Mouse (Mus musculus) heart, postnatal 0 days (tissue): Measurements from ENCODE around the gene Elavl4. TPM values are rescaled to one million over a fixed set of nuclear protein-coding genes. Genes with fewer than 3 reads are reported as not detected.

Experiments used
- ATAC-seq: fragments of 200-750 bp; cut with Nextera tagmentation; 2 replicates; pipeline ENCODE4 v1.8.0; 2017; ENCODE audit warnings: low read depth, moderate number of reproducible peaks, moderate library complexity; ENCODE audit not compliant: insufficient read depth
- DNase-seq: peaks from one replicate; pipeline ENCODE4 v3.0.0-alpha.2; 2016; ENCODE audit warnings: low spot score
- H3K27ac ChIP-seq: fragments of 300-500 bp; sonication (generic); 2 replicates; pipeline ENCODE4 v1.5.1; 2014; ENCODE audit warnings: low read depth, mild to moderate bottlenecking
- H3K27me3 ChIP-seq: fragments of 300-500 bp; sonication (generic); 2 replicates; pipeline ENCODE4 v1.6.1; 2014; ENCODE audit warnings: low read length, mixed read lengths; ENCODE audit not compliant: control insufficient read depth, insufficient read depth
- H3K36me3 ChIP-seq: fragments of 300-500 bp; sonication (generic); replicated peaks from 2 replicates; pipeline ENCODE4 v1.6.1; 2014; ENCODE audit warnings: low read length, mixed read lengths; ENCODE audit not compliant: control insufficient read depth, insufficient read depth
- H3K4me1 ChIP-seq: fragments of 300-500 bp; sonication (generic); 2 replicates; pipeline ENCODE4 v1.6.1; 2014; ENCODE audit warnings: antibody characterized with exemption; ENCODE audit not compliant: control insufficient read depth, insufficient read depth
- H3K4me2 ChIP-seq: fragments of 300-500 bp; sonication (generic); 2 replicates; pipeline ENCODE4 v1.6.1; 2014; ENCODE audit warnings: low read depth, mild to moderate bottlenecking, low read length, moderate library complexity
- H3K4me3 ChIP-seq: fragments of 300-500 bp; sonication (generic); 2 replicates; pipeline ENCODE4 v1.5.1; 2014; ENCODE audit warnings: low read depth, low read length
- H3K9ac ChIP-seq: fragments of 300-500 bp; sonication (generic); replicated peaks from 2 replicates; pipeline ENCODE4 v1.6.1; 2014; ENCODE audit warnings: low read depth, low read length, mixed read lengths
- H3K9me3 ChIP-seq: fragments of 300-500 bp; sonication (generic); replicated peaks from 2 replicates; pipeline ENCODE4 v1.6.1; 2016; ENCODE audit warnings: low read length; ENCODE audit not compliant: control insufficient read depth
- CTCF ChIP-seq: IDR thresholded peaks from 2 replicates; pipeline ENCODE4 v1.5.1; 2016; ENCODE audit warnings: antibody characterized with exemption, control low read depth, low read depth
- EP300 ChIP-seq: IDR thresholded peaks from 2 replicates; pipeline ENCODE4 v1.6.1; 2016; ENCODE audit warnings: antibody characterized with exemption, low read depth
- WGBS: fragments of 180-500 bp; shearing (Covaris S2); extraction: QIAGEN DNeasy Blood & Tissue Kit; methylation state at CpG from one replicate; pipeline ENCODE4 v1.1.7; 2014; 5-methylcytosine and 5-hydroxymethylcytosine counted together
- polyA plus RNA-seq: library from polyadenylated mRNA; unstranded; fragments of >200 nt; fragmentation: Nextera tagmentation; extraction: Ambion mirVana; gene quantifications from 2 replicates; pipeline ENCODE4 v1.2.1, GENCODE M21; 2015
- total RNA-seq: library from RNA; depleted of rRNA; stranded (reverse); fragments of >200 nt; gene quantifications from 2 replicates; pipeline ENCODE4 v1.2.3, GENCODE M21; 2014; ENCODE audit warnings: low replicate concordance; rRNA removed

Elavl4 gene
- total and polyA plus RNA-seq, 2 experiments from 2014 or later = 0.98 TPM; not detected in 1

DNA sequence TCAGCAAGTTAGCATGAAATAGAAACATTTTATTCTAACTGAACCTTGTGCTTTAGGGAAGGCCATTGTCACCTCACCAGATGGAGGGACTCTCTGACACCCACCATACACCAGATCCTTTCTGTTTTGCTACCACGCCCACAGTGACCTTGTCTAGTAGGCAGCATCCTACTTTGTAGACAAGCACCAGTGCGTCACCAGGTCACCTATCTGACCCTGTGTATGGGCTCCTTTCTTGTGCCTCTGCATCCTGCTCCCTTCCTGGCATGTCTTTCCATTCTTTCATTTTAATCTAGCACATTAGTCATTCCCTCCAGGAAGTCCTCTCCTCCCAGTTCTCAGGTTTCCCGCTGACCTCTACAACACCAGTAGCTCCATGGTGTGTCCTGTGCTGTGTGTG lies 190.1 kb downstream of the Elavl4 start:
- H3K4me2 ChIP-seq = no peak overlapping the region
- H3K9me3 ChIP-seq = no peaks in the 10 kb centered on the region
- no peak overlapping the region for H3K27ac ChIP-seq
- H3K36me3 ChIP-seq = no peaks in the 10 kb centered on the region
- H3K9ac ChIP-seq = no peak overlapping the region
- WGBS = 66% methylated on average over 3 of the region's 3 CpGs
- no peak for TF ChIP-seq CTCF
- no peak for TF ChIP-seq EP300
- H3K4me3 ChIP-seq = no peak overlapping the region
- ATAC-seq = no peak
- H3K27me3 ChIP-seq = no peaks in the 10 kb centered on the region
- no peaks in the 10 kb centered on the region for H3K4me1 ChIP-seq
- no peak for DNase-seq

DNA sequence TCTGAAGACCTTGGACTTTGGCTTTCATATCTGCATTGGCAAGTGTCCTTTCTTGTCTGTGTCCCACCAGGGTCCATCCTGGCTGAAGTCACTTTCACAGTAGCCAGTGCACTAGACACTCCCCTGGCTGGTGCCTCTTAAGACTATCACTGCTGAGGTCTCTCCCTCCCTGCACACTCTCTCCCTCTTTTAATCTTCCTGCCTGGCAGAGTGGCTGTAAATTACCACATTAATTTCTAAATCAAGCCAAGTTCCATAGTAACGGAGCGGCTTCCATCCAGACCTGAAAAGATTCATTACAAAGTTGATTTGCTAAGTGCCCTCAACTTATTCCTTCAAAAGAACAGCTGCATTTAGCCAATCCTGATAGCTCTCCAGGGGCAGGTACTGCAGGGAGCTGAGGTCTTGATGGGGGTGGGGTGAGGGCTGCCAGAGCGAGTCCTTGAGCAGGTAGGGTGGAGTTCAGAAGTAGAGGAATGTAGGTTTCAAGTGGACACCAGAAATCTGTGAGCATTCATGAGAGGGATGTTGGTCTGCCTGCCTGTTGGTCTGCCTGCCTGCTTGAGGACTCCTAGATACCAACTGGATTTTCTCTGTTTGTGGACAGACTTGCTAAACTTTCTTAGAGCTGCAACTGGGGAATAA lies 194.1 kb downstream of the Elavl4 start:
- Histone ChIP-seq H3K4me1 (no peaks in the 10 kb centered on the region), H3K27ac (no peak overlapping the region), H3K36me3 (no peaks in the 10 kb centered on the region), H3K4me2 (no peak overlapping the region), H3K4me3 (no peak overlapping the region), H3K9me3 (no peaks in the 10 kb centered on the region), H3K9ac (no peak overlapping the region), H3K27me3 (no peaks in the 10 kb centered on the region)
- no peak for DNase-seq
- no peak for ATAC-seq
- TF ChIP-seq CTCF = no peak
- 61% methylated on average over 3 of the region's 3 CpGs for WGBS

DNA sequence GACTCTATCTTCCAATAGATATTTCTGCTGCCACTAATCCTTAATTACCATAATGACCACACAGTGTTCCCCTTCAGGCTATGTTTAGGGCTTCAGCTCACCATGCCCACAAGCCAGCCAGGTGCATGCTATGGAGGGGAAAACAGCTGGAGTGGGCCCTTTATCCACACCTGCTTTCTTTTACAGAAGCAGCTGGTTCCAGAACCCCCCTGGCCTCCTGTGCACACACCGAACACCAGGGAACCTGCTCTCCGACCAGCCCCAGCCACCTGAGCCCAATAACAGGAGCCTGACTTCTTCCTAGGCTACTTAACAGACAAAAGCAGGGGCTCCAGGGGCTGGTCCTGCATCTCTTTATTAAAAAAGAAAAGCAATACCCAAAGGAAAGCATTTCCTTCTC lies 195.8 kb downstream of the Elavl4 start:
- no peak for ATAC-seq
- WGBS = 81% methylated on average over 2 of the region's 2 CpGs

More for the DNA sequence above, 195.8 kb downstream of the Elavl4 start:
- Histone ChIP-seq H3K27ac (no peak overlapping the region), H3K9me3 (no peaks in the 10 kb centered on the region), H3K4me1 (no peaks in the 10 kb centered on the region), H3K27me3 (no peaks in the 10 kb centered on the region), H3K4me3 (no peak overlapping the region), H3K36me3 (no peaks in the 10 kb centered on the region), H3K4me2 (no peak overlapping the region), H3K9ac (no peak overlapping the region)
- TF ChIP-seq CTCF (no peak), EP300 (no peak)
- no peak for DNase-seq

Other genes with a start within 250 kb of the Elavl4 start
- gene Agbl4, start 45.8 kb upstream of the Elavl4 start, total RNA-seq = 0.50 TPM in 1 of 2 replicates, not detected in the other
- gene Agbl4, start 45.8 kb upstream of the Elavl4 start, polyA plus RNA-seq = 0.55 and 0.60 TPM in 2 replicates